Mouse (Mus musculus) heart, adult 8-10 months (tissue): ENCODE measurements around the gene Apon. TPM values are rescaled to one million over a fixed set of nuclear protein-coding genes. Genes with fewer than 3 reads are reported as not detected.
"Not testable (repeated sequence)": the region's sequence is repeated elsewhere in the genome, so short reads cannot be mapped to it uniquely, and the experiment has no call there.

Source experiments
- DNase-seq: peaks from one replicate; pipeline ENCODE4 v3.0.0; 2022; ENCODE audit warnings: low spot score
- total RNA-seq, 4 experiments: library from RNA; stranded (reverse); gene quantifications; 2 replicates each; pipeline ENCODE4 v1.2.4; 2022

Gene Apon
- total RNA-seq, result not detected

GRCm38 (mm10) chr10:128253677-128254255 is at the start of gene Apon:
TSS of gene Apon (plus strand) at chr10:128254096.
- DNase-seq, result no peak

DNA sequence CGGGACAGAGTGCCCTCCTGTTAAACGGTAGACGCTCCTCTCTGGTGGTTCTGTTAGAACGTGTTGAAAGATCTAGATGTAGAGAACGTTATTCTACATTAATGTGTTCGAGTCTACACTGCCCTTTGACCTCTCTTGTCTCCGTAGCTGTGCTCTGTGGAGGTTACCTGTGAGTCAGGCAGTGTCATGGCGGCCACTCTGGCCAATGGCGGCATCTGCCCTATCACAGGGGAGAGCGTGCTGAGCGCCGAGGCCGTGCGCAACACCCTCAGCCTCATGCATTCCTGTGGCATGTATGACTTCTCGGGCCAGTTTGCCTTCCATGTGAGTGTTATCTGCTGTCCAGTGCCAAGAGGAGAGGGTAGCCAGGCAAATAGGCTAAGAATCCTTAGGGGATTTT is 49.0 kb upstream of the Apon start:
- no peak for DNase-seq

DNA sequence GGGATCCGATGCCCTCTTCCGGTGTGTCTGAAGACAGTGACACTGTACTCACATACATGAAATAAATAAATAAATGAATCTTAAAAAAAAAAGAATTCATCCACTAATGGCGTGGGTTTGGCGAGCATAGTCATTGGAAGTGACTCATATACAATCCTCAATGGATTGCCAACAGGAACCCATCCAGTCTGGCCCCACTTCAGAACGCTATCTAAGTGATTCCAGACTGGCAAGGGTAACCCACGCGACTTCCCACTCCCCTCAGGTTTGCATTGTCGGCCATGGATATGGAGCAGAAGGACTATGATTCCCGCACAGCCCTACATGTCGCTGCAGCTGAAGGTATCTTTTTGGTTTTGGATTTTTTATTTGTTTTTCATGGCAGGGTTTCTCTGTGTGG is 45.6 kb upstream of the Apon start:
- no peak for DNase-seq

DNA sequence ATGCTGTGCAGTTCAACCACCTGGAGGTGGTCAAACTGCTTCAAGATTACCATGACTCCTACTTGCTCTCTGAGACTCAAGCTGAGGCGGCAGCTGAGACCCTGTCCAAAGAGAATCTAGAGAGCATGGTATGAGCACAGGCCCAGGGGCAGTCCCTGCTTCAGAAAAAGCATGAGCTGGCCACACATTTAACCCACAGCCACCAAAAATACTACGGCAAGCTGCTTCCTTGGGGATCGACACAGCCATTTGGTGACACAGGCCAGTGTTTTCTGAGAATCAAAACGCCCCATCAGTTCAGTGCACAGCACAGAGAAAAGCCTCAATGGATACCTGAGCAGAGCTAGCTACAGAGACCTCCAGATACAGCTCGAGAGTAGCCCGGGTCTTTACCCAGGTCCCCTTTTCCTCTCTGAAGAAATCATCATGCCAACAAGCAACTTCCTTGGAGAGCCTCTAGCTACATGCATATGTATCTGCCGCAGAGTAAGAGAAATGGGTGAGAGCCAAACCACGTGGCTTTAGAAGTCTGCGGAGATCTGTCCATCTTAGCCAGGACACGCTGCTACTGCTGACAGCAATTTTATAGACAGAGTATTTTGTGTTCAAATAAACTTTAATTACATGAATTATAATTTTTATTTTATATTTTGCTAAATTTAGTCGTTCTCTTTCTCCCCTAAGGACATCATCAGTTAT is 44.4 kb upstream of the Apon start:
- no peak for DNase-seq

- DNase-seq, result no peak
Measured at GRCm38 (mm10) chr10:128210131-128210530, 43.8 kb upstream of the Apon start.

DNA sequence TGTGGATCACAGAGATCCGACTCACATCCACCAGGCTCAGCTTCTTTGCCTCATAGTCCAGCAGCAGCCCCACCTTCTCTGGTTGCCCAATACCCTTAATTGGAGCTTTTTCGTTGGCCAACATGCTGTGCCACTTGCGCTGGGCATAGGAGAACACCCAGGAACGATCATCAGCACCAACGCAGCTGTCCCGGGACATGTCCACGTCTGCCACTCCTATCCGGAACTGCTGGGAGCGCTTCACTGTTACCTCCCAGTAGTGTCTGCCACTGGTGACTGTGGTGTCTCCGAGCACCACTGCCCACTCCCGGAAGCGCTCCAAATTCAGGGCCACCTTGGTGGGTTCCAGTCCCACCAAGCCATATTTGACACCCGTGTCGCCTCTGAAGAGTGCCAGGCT is 42.9 kb upstream of the Apon start:
- no peak for DNase-seq

- peak; percentile 91 for DNase-seq
Measured at GRCm38 (mm10) chr10:128211390-128212108, 42.3 kb upstream of the Apon start, which contains the start of gene Spryd4. TSS of gene Spryd4 (minus strand) at chr10:128211807.

DNA sequence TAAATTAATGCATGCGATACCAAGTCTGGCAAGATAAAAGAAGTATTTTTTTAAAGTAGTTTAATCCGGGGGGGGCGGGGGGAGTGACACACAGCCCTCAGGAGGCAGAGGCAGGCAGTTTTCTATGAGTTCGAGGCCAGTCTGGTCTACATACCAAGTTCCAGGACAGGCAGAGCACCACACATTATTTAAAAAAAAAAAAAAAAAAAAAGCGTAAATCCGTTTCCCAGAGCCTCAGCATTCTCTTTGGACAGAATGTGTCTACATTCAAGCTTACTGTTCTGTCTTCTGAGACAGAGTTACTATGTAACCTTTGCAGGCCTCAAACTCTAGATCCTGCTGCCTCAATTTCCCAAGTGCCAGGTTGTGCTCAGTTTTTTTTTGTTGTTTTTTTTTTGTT is 41.7 kb upstream of the Apon start:
- no peak for DNase-seq

GRCm38 (mm10) chr10:128212871-128213323 is 41.0 kb upstream of the Apon start:
- peak; percentile 58 for DNase-seq

DNA sequence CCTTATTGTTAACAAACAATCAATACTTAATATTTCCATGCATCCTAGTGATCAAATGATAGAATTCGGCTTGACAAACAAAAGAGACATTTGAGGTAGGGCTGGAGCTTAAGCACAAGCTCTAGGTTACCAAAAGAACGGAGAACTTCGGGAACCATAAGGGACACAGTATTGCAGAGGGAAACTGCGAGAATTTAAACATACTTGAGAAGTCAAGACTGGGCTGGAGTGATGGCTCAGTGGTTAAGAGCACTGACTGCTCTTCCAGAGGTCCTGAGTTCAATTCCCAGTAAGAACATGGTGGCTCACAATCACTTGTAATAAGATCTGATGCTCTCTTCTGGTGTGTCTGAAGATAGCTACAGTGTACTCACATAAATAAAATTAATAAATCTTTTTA is 39.8 kb upstream of the Apon start:
- not testable (repeated sequence) for DNase-seq

GRCm38 (mm10) chr10:128214981-128215380 is 38.9 kb upstream of the Apon start:
- no peak for DNase-seq

- no peak for DNase-seq
Measured at GRCm38 (mm10) chr10:128218387-128219117, 35.3 kb upstream of the Apon start.

- DNase-seq, result no peak
Measured at GRCm38 (mm10) chr10:128221533-128222286, 32.2 kb upstream of the Apon start.

DNA sequence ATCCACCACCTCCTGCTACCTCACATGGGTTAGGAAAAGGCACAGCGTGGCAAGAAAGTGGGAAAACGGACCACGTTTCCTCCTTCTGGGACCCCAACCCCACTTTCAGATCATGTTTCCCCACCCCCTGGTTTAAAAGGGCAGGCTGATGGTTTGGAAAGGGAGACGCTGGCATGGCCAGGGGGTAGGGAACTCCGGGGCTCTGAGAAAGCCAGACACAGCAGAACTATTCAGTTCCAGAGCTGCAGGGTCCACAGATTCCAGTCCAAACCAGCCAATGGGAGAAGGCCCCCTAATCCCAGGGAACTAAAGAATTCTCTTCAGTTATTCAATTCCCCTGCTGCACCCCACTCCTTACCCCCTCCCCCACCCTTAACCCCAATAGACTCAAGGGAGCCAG is 28.8 kb upstream of the Apon start:
- DNase-seq, result no peak

DNA sequence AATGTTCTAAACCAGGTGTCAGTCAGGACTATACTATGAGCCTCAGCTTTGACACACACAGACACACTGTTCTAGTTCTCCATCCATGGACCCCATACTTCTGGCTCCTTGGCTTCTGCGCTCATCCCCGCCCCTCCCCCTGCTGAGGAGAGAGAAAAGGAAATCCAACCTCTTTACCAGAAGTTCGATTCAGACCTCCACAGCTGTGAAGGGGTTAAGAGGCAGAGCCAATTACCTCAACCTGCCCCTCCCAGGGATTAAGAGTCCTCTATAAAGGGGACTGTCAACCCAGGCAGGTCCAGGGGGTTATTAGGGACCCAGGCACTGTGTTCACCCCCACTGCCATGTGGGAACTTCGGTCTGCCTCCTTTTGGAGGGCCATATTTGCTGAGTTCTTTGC is 28.4 kb upstream of the Apon start, which contains the start of gene Mip:
Gene Mip, plus strand, starts transcription at position 301 of the 400 bp plus-strand sequence.
- no peak for DNase-seq

- DNase-seq, result no peak
Measured at GRCm38 (mm10) chr10:128227592-128227991, 26.3 kb upstream of the Apon start.

DNA sequence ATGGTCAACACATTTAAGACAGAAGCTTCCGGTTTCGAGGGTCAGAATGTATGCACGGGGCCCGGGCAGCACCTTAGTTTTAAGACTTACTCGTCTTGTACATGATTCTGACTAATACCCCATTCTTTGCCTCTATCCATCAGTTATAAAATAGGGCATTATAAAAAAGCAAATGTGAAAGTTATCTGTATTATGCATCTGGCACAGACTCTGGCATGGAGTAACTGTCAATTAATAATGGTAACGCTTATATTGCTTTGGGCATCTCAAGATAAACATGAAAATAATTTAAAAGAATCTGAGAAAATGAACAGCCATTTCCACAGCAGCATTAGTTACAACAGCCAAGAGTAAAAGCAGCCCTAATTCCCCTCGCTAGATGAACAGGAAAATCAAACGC is 25.9 kb upstream of the Apon start:
- no peak for DNase-seq

DNA sequence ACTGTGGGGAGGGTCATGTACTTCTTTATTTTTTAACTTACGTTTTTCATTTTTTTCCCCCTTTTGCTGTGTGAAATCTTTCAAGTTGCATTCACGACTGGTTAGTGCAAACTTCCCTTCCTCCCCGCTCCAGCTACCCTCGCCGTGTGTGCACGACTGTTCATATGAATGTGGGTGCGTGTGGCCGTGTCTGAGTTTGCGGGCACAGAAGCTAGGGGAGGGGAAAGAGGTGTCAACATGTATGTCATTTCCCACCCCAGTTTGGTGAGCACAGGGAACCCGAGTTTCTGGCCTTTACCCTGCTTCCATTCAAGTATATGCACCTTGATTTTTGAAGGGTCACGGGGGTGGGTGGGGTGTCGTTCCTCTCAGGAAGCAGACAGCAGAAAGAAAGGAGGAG is 23.3 kb upstream of the Apon start:
- no peak for DNase-seq

- no peak for DNase-seq
Measured at GRCm38 (mm10) chr10:128231146-128231545, 22.8 kb upstream of the Apon start.

DNA sequence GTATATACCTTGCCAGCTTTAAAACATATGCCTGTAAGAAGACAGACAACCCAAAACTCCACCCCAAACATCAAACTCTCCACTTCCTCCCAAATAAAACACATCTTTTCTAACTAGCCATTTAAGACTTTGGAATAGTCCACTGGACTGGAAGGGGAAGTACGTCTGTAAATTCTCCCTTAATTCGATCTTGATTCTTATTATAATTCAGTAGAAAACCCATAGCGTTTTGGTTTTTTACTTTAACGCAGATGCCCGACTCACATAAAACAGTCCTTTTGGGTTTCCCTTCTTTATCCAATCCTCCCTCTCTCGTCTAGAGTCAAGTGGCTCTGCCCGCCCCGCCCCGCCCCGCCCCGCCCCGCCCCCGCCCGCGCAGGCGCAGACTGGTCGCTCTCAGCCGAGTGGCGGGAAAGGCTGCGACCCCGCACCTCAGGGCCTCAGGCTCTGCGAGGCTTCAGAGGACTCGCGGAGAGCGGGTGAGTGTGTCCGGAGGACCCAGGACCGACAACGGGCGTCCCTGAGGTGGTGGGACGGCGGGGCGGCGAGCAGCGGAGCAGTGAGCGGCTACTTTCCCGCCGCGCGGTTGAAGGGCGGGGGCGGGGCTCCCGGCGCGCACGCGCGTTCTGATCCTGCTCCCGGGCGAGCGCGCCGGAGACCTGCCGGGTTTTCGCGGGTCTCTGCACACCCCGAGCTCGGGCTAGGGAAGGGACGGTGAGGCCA is 22.0 kb upstream of the Apon start, which contains the start of gene Timeless:
Gene Timeless, plus strand, starts transcription at position 369 of the 723 bp plus-strand sequence.
- peak; percentile 86 for DNase-seq
